Mouse (Mus musculus): ENCODE results near the gene Trim37.

- TF ChIP-seq GATA1 (IDR thresholded peaks at IDR 0.05; ENCODE audit: borderline replicate concordance, low read length) (no peak), FLI1 (IDR thresholded peaks at IDR 0.05; ENCODE audit: low read length) (no peak)
Observed at GRCm38 (mm10) chr11:87136233-87136632, 9.4 kb downstream of the Trim37 start.
